Mouse (Mus musculus): ENCODE data around the gene St6galnac3.

- no peak for TF ChIP-seq CTCF (IDR thresholded peaks at IDR 0.05; ENCODE audit: extremely low read depth, insufficient read depth, low read length)
- no peak for TF ChIP-seq POLR2A (IDR thresholded peaks at IDR 0.05; ENCODE audit: extremely low read depth, insufficient read depth, low read length)
These were observed 432.1 kb downstream of the St6galnac3 start for GRCm38 (mm10) chr3:153292853-153293252.
